Mouse (Mus musculus) heart, embryonic 12.5 days (tissue): ENCODE measurements around the gene 4930579G24Rik. TPM values are rescaled to one million over a fixed set of nuclear protein-coding genes. Genes with fewer than 3 reads are reported as not detected.

ENCODE experiments used
- ATAC-seq: fragments of 200-750 bp; cut with Nextera tagmentation; 2 replicates; pipeline ENCODE4 v1.8.0; 2017; ENCODE audit warnings: moderate TSS enrichment, moderate library complexity; ENCODE audit not compliant: insufficient number of reproducible peaks, low FRiP score
- H3K27ac ChIP-seq: fragments of 300-500 bp; sonication (generic); 2 replicates; pipeline ENCODE4 v1.5.1; 2016; ENCODE audit warnings: mild to moderate bottlenecking, moderate library complexity; ENCODE audit not compliant: poor library complexity, severe bottlenecking
- H3K27me3 ChIP-seq: fragments of 300-500 bp; sonication (generic); replicated peaks from 2 replicates; pipeline ENCODE4 v1.6.1; 2016; ENCODE audit warnings: mild to moderate bottlenecking, moderate library complexity
- H3K36me3 ChIP-seq: fragments of 300-500 bp; sonication (generic); 2 replicates; pipeline ENCODE4 v1.6.1; 2016; ENCODE audit warnings: mild to moderate bottlenecking, moderate library complexity
- H3K4me1 ChIP-seq: fragments of 300-500 bp; sonication (generic); replicated peaks from 2 replicates; pipeline ENCODE4 v1.6.1; 2016; ENCODE audit warnings: mild to moderate bottlenecking
- H3K4me2 ChIP-seq: fragments of 300-500 bp; sonication (generic); 2 replicates; pipeline ENCODE4 v1.6.1; 2016; ENCODE audit warnings: mild to moderate bottlenecking, moderate library complexity
- H3K4me3 ChIP-seq: fragments of 300-500 bp; sonication (generic); 2 replicates; pipeline ENCODE4 v1.5.1; 2016; ENCODE audit warnings: mild to moderate bottlenecking
- H3K9ac ChIP-seq: fragments of 300-500 bp; sonication (generic); 2 replicates; pipeline ENCODE4 v1.6.1; 2016; ENCODE audit warnings: mild to moderate bottlenecking, moderate library complexity
- H3K9me3 ChIP-seq: fragments of 300-500 bp; sonication (generic); replicated peaks from 2 replicates; pipeline ENCODE4 v1.6.1; 2016; ENCODE audit warnings: mild to moderate bottlenecking, moderate library complexity
- WGBS: fragments of 180-500 bp; shearing (Covaris S2); methylation state at CpG from one replicate; pipeline ENCODE4 v1.1.7; 2016; 5-methylcytosine and 5-hydroxymethylcytosine counted together
- polyA plus RNA-seq: library from polyadenylated mRNA; unstranded; fragments of >200 nt; fragmentation: Nextera tagmentation; extraction: Ambion mirVana; gene quantifications from 2 replicates; pipeline ENCODE4 v1.2.1, GENCODE M21; 2016

Gene 4930579G24Rik
- polyA plus RNA-seq: 24.6 and 26.3 TPM in 2 replicates

DNA sequence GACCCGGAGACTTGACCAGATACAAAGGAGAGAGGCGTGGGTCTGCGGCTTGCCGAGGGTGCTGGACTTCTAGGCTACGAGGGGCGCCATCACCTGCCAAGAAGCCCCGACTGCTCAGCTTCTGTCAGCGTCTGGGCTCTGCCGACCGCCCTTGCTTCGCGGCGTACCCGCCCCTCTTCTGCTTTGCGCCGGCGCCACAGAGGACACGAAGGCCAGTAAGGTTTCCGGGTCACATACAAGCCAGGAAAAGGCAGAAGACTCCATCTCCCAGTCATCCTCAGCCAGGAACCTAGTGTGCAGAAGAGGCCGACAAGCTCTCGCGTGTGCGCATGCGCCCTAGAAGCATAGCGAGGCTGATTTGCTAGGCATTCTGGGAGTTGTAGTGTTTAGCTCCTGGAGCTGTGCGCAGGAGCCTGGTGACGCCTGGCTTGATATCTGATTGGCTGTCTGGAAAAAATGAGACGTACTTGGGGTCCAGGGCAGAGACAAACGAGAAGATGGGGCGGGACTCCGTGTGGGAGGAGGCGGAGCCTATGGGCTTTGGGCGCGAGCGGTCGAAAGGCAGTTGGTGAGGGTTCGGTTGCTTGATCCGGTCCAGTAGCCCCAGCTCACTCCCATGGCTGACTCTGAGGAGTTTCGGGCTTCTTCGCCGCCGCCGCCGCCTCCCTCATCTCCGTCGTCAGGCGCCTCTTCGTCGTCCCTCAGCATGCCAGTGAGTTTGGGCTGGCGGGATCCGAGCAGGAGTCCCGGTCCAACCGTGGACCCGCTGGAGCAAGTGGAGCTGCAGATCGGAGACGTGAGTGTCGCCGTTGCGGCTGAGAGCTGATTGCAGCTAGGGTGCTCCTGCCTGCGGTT lies at the start of gene 4930579G24Rik:
4930579G24Rik (plus strand) TSS at position 519 of the 855 bp plus-strand sequence.
- Histone ChIP-seq H3K9ac (peak within 1 kb of the TSS; percentile 84), H3K4me3 (peak within 1 kb of the TSS; percentile 73), H3K27me3 (no peaks in the 10 kb centered on the region), H3K9me3 (no peaks in the 10 kb centered on the region), H3K36me3 (peaks cover 21% of the 10 kb centered on the region), H3K4me2 (peak within 1 kb of the TSS; percentile 89), H3K4me1 (peaks cover 5% of the 10 kb centered on the region; the same call in 1 of the 2 replicates), H3K27ac (peak within 1 kb of the TSS; percentile 89)
- under 1% methylated on average over 59 of the region's 60 CpGs for WGBS
- ATAC-seq: peak; percentile 99

GRCm38 (mm10) chr3:79579891-79580575 lies 48.8 kb upstream of the 4930579G24Rik start:
- Histone ChIP-seq H3K9me3 (no peaks in the 10 kb centered on the region), H3K36me3 (no peaks in the 10 kb centered on the region), H3K4me2 (no peak overlapping the region), H3K4me3 (no peak overlapping the region), H3K9ac (no peak overlapping the region), H3K27ac (no peak overlapping the region), H3K27me3 (no peaks in the 10 kb centered on the region), H3K4me1 (peaks cover 14% of the 10 kb centered on the region)
- no peak; the same call in 1 of the 2 replicates for ATAC-seq
- WGBS: 52% methylated on average over 5 of the region's 5 CpGs

- Histone ChIP-seq H3K4me2 (no peak overlapping the region), H3K9ac (no peak overlapping the region), H3K4me3 (no peak overlapping the region), H3K27me3 (no peaks in the 10 kb centered on the region), H3K4me1 (0 out of 2 replicates have a peak, but pooled peaks cover 2% of the 10 kb centered on the region), H3K36me3 (no peaks in the 10 kb centered on the region), H3K9me3 (no peaks in the 10 kb centered on the region), H3K27ac (no peak overlapping the region)
- WGBS: 5% methylated on average over 6 of the region's 6 CpGs
- peak; percentile 49; the same call in 1 of the 2 replicates for ATAC-seq
These were observed 42.1 kb upstream of the 4930579G24Rik start for GRCm38 (mm10) chr3:79586804-79587203.

GRCm38 (mm10) chr3:79589671-79590070 lies 39.2 kb upstream of the 4930579G24Rik start:
- no peak for ATAC-seq
- WGBS: 84% methylated on average over 2 of the region's 2 CpGs
- H3K27me3 ChIP-seq: no peaks in the 10 kb centered on the region
- no peak overlapping the region for H3K9ac ChIP-seq
- no peak overlapping the region for H3K4me3 ChIP-seq
- H3K4me2 ChIP-seq: no peak overlapping the region
- H3K4me1 ChIP-seq: peaks cover 10% of the 10 kb centered on the region
- no peak overlapping the region for H3K27ac ChIP-seq
- H3K9me3 ChIP-seq: no peaks in the 10 kb centered on the region
- H3K36me3 ChIP-seq: peaks cover 10% of the 10 kb centered on the region

DNA sequence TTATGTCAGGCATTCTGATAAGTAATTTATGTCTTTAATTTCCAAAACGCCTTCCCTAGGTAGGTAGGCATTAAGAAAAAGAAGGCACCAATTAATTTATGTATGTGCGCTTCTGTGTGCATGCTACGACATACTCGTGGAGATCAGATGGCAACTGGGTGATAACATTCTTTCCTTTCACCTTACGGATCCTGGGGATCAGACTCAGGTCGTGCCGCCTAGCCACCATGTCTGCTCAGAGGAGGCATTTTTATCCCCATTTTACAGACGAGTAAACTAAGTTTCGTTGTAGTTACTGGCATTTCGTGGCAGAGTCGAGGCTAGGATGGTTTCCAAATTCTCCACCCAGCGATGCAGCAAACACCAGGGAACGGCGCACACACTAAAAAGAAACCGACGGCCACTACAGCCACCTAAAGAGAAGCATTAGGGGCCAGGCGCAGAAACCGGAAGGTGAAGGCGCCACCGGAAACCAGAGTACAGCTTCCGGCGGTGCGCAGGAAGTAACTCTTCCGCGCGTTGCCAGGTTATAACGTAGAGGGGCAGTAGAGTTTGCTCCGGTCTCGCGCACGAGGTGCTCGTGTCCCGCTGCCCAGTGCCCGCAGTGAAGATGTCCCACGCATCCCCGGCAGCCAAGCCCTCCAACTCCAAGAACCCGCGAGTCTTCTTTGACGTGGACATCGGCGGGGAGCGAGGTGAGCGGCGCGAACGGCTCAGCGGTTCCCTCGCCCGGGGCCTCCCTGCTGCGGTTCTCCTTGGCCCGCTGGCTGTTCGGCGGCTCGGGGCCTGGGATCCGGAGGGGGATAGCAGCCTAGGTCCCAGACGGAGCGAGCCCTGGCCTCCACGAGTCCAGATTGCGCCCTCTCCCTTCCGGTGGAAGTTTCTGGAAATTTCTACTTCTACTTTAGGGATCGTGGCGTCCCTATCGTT lies 37.8 kb upstream of the 4930579G24Rik start, which contains the start of gene Ppid:
Ppid (plus strand) TSS at position 480 of the 930 bp plus-strand sequence.
- ATAC-seq: peak; percentile 87
- Histone ChIP-seq H3K27me3 (no peaks in the 10 kb centered on the region), H3K4me2 (peak within 1 kb of the TSS; percentile 70), H3K9me3 (no peaks in the 10 kb centered on the region), H3K36me3 (peaks cover 22% of the 10 kb centered on the region), H3K4me3 (peak within 1 kb of the TSS; percentile 80), H3K27ac (peak within 1 kb of the TSS; percentile 91), H3K4me1 (peaks cover 10% of the 10 kb centered on the region), H3K9ac (peak within 1 kb of the TSS; percentile 90)
- 2% methylated on average over 63 of the region's 63 CpGs for WGBS

DNA sequence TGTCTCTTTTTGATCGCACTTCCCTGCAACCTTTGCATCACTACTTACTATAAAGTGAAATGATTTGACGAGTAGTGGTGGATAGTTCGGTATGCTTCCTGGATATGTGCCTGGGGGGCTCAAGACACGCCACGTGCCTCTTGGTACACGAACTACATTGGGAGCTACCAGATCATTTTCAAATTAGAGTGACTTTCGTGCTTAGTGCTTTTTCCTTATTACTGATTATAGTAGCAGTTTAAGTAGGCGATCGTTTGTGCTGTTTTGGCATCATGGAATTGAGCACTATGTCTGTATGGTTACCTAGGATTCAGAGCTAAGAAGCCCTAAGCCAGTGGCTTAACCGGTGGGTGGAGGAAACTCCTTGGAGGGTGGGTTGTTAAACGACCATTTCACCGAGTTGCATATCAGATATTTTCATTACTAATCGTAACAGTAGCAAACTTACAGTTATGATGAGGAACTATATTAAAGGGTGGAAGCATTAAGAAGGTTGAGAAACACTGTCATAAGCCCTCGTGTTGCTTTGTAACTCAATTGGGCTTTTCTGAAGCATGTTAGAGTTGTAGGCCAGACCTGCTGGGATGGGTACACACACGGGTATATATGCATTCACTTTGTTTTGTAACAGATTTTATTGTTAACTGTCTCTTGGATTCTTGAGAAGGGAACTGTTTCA lies 36.9 kb upstream of the 4930579G24Rik start:
- H3K27me3 ChIP-seq: no peaks in the 10 kb centered on the region
- no peak for ATAC-seq
- peak overlapping the region; percentile 70 for H3K4me2 ChIP-seq
- no peaks in the 10 kb centered on the region for H3K9me3 ChIP-seq
- H3K9ac ChIP-seq: peak overlapping the region; percentile 90
- peaks cover 28% of the 10 kb centered on the region for H3K36me3 ChIP-seq
- H3K4me3 ChIP-seq: peak overlapping the region; percentile 80
- H3K4me1 ChIP-seq: peaks cover 10% of the 10 kb centered on the region
- peak overlapping the region; percentile 91 for H3K27ac ChIP-seq
- 4% methylated on average over 15 of the region's 15 CpGs for WGBS

GRCm38 (mm10) chr3:79595468-79595867 lies 33.4 kb upstream of the 4930579G24Rik start:
- Histone ChIP-seq H3K9me3 (no peaks in the 10 kb centered on the region), H3K9ac (no peak overlapping the region), H3K27ac (no peak overlapping the region), H3K4me2 (no peak overlapping the region), H3K4me1 (peaks cover 10% of the 10 kb centered on the region), H3K27me3 (no peaks in the 10 kb centered on the region), H3K4me3 (no peak overlapping the region), H3K36me3 (peaks cover 56% of the 10 kb centered on the region)
- ATAC-seq: no peak
- 86% methylated on average over 7 of the region's 7 CpGs for WGBS

DNA sequence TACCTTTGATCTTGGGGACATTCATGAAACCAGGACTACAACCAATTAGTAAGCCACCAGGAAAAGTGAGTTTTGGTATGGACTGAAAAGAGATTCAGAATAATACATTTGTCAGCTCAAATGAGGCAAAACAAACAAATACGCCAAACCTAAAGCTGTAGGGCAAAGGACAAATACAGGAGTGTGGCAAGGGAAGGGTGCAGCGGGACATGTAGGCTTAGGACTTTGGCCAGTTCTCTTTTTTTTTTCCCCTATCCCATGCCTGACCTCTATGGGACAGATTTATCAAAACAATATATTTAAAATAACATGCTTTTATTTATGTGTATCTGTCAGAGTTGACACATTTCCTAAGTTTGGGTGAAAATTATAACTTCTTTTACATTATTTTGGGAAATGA lies 19.0 kb upstream of the 4930579G24Rik start:
- H3K4me1 ChIP-seq: no peaks in the 10 kb centered on the region
- peaks cover 62% of the 10 kb centered on the region for H3K36me3 ChIP-seq
- no peak overlapping the region for H3K9ac ChIP-seq
- H3K4me3 ChIP-seq: no peak overlapping the region
- H3K9me3 ChIP-seq: no peaks in the 10 kb centered on the region; the same call in 1 of the 2 replicates
- ATAC-seq: no peak
- H3K27ac ChIP-seq: no peak overlapping the region
- 92% methylated on average over 2 of the region's 2 CpGs for WGBS
- no peak overlapping the region for H3K4me2 ChIP-seq
- H3K27me3 ChIP-seq: no peaks in the 10 kb centered on the region

DNA sequence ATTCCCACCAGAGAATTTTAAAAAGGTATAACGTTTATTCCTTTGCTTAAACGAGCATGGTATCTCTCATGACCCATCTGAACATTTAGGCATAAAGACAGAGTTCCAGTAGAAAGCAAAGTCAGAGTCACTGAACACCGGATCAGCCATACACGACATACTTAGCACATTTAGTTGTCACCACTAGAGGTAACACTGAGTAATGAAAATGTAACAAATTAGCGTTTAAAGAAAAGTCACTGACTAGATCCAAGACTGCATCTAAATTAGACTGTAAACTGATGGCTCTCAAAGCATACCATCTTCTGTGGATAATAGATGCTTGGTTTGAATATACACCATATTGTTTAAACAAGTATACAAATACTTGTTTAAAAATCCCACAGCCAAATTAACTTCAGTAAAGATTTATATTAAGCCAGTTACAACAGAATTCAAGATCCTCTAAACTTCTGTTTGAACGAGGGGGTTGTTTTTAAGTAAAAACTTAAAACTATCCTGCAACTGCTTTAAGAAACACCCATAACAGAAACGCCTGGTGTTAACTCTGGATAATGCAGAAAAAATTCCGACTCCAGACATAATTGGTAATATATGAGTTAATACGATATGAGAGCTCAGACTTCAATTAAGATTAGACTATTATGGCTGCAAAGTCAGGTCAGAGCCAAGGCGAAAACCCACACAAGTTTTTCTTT lies 1.2 kb upstream of the 4930579G24Rik start:
- peak overlapping the region; percentile 89 for H3K27ac ChIP-seq
- no peaks in the 10 kb centered on the region for H3K27me3 ChIP-seq
- peak overlapping the region; percentile 73 for H3K4me3 ChIP-seq
- H3K9ac ChIP-seq: peak overlapping the region; percentile 79
- no peak for ATAC-seq
- no peaks in the 10 kb centered on the region for H3K9me3 ChIP-seq
- H3K4me1 ChIP-seq: peaks cover 5% of the 10 kb centered on the region; the same call in 1 of the 2 replicates
- 26% methylated on average over 10 of the region's 10 CpGs for WGBS
- peak overlapping the region; percentile 89 for H3K4me2 ChIP-seq
- peaks cover 15% of the 10 kb centered on the region for H3K36me3 ChIP-seq
